Mouse (Mus musculus) lung, postnatal 36 days (tissue): ENCODE data around the gene Adam25.
"Not testable (repeated sequence)": the region's sequence is repeated elsewhere in the genome, so short reads cannot be mapped to it uniquely, and the experiment has no call there.

Source experiments
- DNase-seq: peaks from one replicate; pipeline ENCODE4 v3.0.0; 2022; ENCODE audit warnings: mixed read lengths

Gene Adam25

GRCm38 (mm10) chr8:40751908-40752307, at the start of gene Adam25:
Gene Adam25 (plus strand): TSS chr8:40752208.
- not testable (repeated sequence) for DNase-seq

GRCm38 (mm10) chr8:40715406-40715805, 36.6 kb upstream of the Adam25 start:
- not testable (repeated sequence) for DNase-seq

DNA sequence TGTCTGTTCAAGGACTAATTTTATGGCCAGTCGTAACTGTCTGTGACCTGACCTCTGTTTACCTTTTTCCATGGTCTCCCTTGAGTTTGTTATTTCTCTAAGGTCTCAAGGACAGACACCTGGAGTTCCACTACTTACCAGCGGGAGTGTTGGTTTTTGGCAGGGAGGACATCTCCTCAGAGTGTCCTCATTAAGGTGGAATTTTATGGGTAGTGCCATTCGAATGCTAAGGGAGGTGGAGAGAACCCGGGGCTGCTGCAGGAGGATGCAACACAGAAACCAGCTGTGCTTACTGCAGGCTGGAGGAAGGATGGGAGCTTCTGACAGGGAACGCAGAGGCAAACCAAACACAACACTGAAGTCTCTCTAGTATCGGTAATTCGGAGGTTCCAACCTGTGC, 36.0 kb upstream of the Adam25 start:
- no peak for DNase-seq

DNA sequence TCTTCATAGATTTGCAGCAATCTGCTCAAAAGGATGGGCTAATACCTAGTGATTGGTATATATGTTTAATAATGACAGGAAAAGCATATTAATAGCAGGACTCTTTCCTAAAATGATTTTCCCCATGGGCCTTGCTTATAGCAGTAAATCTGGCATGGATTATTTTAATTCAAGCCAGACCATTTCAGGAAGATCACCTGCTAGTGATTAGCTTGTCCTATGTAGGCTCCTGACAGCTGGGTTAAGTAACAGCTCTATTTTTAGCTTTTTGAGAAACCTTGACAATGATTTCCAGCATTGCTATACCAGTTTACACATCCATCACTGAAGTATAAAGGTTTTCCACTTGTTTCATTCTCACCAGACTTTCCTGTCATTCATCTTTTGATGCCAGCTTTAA, 31.3 kb downstream of the Adam25 start:
- no peak for DNase-seq

DNA sequence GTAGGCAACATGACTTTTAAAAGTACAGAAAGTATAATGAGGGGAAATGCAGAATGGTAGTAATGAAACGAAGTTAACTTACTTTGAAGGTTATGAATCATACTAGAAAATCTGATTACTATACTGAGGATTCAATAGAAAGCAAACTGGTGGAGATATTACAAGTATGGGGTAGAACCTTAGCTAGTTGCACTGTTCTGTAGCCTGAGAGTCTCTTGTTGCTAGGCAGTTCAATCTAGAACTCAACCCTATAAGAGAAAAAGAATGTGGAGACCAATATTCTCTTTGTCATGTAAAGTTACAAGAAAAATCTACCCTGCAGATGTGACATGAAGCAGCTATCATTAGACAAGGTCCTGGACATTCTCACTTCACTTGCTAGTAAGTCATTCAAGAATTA, 41.0 kb downstream of the Adam25 start, which contains the start of gene Adam20:
TSS of gene Adam20 (plus strand) at position 301 of the 400 bp plus-strand sequence.
- not testable (repeated sequence) for DNase-seq

DNA sequence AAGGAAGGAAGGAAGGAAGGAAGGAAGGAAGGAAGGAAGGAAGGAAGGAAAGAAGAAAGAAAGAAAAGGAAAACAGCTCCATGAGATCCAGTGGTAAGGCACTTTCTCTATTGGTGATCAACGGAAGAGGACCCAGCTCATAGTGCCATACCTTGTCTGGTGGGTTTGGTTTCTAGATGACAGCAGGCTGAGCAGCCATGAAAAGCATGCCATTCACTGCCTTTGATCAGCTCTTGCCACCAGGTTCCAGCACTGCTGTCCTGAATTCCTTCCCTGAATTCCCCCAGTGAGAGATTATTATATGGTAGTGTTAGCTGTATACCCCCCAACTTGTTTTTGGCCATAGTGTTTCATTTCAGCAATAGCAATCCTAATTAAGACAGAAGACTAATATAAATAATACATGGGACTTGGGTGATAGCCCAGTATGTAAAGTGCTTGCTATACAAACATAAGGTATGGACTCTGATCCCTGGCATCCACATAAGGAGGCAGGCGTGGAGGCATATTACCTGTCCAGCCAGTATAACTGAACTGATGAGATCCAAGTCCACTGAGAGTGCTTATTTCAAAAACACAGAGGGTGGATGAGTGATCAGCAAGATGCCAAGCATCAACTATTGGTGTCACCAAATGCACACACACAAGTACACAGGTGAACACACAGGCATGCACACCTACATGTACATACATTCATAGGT, 51.5 kb downstream of the Adam25 start:
- DNase-seq = no peak
